Mouse (Mus musculus): ENCODE data around the gene Stub1.

Gene Stub1

DNA sequence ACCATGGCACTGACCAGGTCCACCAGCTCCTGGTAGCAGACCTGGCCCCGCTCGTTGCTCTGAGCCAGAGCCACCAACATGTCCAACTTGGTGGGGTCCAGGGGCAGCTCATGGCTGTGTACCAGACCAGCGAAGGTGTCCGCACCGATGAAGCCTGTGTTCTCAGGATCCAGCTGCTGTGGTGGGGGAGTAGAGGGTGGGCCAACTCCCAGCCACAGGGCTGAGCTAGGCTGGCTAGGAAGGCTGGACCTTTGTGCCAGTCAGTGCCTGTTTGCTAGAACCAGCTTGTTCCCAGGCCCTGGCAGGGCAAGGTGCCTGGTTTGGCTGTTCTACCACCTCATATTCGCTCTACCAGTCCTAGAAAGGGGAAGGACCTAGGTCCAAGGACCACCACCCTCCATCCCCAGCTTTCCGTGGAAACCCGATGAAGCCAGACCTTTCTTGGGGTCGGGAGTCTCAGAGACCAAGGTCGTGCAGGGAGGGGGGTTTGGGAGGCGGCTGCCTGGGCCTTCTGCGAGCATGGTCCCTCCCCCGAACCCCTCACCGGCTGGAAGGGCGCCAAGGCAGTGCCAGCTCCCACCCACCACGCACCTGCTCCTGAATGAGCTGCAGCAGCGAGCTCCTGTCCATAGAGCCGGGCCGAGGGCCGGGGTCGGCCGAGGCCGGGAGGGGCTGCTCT lies 3.3 kb upstream of the Stub1 start:
- peak; percentile 71 for DNase-seq

DNA sequence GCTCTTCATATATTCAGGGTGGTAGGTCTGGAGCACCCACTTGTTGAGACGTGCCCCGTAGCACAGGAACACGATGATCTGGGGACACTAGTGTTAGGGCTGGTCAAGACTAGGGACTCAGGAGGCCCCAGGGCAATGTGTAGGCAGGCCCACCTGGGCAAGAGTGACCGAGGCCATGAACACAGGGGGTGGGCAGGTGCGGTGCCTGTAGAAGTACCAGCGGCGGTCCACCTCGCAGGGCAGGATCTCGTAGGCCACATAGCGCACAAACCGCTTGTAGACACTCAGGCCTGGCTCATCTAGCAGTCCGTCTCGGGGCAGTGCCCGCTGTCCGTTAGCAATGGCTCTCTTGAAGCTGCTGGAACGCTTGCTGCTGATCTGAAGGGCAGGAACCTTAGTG lies 2.6 kb upstream of the Stub1 start:
- peak; percentile 67 for DNase-seq

DNA sequence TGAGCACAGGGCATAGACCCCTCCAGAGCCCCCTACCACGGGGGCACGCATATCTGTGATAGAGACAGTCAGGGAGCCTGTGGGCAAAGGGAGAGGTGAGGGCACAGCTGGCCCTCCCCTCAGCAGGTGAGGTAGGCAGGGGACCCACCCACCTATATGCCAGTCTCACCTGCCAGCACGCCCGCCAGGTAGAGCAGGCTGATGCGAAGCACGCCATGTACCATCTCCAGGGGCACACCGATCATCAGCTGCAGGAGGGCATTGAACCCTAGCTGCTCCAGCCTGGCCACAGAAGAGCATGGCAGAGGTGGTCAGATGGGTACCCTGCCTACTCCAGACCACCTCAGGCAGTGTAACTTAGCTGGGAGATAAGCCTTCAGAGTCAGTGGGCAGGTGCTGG lies 2.1 kb upstream of the Stub1 start:
- DNase-seq, result no peak

DNA sequence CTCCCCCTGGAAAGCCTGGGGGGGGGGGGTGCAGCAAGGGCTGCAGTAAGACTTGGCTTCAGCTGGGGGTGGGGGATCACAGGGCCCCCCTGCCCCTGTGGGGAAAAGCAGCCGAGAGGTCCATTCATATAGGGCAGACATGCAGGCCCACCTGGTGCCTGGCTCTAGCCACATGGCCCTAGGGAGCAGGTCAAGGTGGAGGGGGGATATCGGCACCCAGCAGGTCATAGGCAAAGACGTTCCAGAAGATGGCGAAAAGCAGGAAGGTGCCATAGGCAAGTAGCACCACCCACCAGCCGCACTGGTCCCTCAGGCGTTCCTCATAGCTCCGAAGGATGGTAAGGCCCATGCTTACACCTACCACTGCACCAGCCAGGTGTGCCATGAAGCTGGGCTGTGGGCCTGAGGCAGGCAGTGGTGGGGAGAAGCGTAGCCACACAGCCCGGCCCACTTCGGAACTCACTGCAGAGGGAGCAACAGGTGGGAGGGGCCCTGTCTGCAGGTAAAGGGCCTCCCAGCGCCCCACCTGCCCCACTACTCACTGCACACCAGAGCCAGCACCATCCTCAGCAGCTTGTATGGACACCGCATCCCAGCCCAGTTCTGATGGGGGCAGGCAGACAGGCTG lies 1.5 kb upstream of the Stub1 start:
- DNase-seq, result peak; percentile 78

GRCm38 (mm10) chr17:25833961-25834594 lies 874 bp upstream of the Stub1 start:
- DNase-seq, result peak; percentile 76

DNA sequence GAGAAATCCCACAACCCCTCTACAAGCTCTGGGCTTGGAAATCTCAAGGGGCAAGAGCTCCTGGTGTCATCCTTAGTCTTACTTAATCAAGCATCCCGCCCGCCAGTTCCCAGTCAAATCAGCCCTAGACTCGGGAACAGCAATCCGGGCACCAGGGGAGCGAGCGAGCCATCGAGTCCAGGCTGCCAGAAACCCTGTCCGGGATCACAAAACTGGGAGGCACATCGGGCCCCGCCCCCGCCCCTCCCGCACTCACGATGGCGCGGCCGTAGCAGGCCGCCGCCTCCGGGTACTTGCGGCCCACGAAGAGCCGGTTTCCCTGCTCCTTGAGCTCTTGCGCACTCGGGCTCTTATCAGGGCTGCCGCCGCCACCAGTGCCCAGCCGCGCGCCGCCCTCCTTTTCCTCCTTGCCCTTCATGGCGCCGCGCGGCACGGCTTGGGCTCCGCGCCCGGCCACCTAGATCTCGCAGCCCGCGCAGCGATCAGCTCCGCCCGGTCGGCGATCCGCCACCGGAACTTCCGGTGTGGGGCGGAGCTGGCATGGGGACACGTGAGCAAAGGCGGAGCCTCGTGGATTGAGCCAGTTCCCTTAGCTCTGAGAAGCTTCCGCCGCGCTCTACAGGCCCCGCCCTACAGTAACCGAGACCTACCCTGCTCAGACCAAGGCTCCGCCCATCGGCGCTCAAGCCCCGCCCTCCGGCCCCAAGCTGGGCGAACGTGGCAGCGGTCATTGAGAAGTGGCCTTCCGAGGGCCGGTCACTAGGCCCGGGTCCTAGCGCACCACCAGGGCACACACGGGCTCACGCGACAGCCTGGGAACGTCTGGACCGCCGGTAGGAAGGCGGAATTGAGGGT lies 541 bp downstream of the Stub1 start:
- peak; percentile 99 for DNase-seq

DNA sequence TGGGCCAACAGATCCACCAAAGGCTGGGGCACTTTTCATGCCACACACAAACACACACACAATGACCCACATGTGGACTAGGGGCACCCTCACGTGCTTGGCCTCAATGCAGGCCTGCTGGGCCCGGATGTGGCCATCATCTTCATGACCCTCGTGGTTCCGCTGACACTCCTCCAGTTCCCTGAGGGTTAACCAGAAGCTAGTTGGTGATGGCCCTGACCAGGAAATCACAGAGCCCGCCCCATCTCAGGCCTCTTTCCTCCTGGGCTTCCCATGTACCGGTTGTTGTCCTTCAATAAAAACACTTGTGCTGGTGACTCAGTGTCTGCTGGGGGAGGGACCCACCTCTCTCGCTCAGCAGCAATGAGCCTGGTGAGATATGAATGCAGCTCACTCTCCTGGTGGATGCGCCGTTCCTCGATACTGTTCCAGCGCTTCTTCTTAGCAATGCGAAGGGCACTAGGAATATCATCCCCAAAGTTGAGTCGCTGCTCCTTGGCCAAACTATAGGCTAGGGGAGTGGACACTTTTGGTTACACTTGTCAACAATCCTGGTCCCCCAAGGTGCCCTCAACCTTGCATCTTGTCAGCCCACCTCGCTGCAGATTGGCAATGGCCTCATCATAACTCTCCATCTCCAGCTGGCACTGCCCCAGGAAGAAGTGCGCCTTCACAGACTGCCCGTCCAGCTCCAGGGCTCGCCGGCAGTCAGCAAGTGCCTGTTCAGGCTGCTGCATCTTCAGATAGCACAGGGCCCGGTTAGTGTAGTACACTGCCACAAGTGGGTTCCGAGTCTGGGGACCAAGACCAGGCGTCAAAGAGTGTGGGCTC lies 1.5 kb downstream of the Stub1 start:
- peak; percentile 81 for DNase-seq

- DNase-seq, result no peak
These were observed 2.3 kb downstream of the Stub1 start for GRCm38 (mm10) chr17:25830806-25831431.

GRCm38 (mm10) chr17:25830200-25830753 lies 2.9 kb downstream of the Stub1 start:
- peak; percentile 64 for DNase-seq

DNA sequence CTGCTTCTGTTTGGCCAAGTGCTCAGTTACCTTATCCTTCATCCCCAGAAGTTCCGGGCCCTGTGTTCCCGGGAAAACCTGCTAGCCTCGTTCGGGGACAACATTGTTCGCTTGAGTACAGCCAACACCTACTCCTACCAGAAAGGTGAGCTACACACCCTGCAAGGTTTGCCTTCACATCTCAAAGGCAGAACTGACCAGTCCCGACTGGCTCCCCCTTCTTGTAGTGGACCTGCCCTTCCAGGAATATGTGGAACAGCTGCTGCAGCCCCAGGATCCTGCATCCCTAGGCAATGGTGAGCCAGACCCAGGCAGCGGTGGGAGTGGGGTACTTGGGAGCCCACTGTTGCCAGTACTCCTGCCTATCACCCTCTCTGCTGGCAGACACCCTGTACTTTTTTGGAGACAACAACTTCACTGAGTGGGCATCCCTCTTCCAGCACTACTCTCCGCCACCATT lies 3.6 kb downstream of the Stub1 start:
- DNase-seq, result peak; percentile 63

DNA sequence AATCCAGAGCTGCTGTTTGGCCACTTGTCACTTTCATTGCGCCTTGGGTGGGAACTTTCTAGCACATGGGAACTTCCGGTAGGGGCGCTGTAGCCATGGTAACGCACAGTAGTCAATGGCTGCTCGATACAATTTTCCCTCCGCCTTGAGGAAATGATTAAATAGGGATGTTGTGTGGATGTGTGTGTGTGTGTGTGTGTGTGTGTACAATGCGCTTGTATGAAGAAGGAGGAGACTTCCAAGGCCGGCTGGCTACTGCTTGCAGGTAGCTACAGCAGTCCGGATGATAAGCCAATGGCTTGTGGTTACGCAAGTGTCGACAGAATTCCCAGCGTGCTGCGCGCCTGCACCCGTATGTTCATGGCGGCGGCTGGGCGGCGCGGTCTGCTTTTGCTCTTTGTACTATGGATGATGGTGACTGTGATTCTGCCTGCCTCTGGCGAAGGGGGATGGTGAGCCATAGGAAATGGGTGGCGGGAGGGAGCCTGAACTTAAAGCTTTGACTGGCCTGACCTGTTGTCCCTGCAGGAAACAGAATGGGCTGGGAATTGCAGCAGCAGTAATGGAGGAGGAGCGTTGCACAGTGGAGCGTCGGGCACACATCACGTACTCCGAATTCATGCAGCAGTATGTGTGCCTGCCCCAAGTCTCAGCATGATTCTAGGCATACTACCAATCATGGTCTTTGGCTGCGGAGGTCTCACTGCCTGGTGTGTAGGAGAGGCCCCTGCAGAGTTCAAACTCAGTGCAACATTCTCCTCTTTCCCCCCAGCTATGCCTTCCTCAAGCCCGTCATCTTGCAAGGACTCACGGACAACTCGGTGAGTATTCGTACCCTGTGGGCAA lies 4.3 kb downstream of the Stub1 start, which contains the start of gene Jmjd8:
Gene Jmjd8, plus strand, starts transcription at position 156 of the 846 bp plus-strand sequence.
- DNase-seq, result peak; percentile 83

DNA sequence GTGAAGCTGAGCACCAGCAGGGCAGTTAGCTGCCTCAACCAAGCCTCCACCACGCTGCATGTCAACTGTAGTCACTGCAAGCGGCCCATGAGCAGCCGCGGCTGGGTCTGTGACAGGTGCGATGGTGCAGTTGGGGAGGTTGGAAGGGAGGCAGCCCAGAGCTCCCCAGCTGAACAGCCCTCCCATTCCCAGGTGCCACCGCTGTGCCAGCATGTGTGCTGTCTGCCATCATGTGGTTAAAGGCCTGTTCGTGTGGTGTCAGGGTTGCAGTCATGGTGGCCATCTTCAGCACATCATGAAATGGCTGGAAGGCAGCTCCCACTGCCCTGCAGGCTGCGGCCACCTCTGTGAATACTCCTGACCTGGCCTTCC lies 5.0 kb downstream of the Stub1 start:
- DNase-seq, result peak; percentile 72

GRCm38 (mm10) chr17:25827546-25828222 lies 5.5 kb downstream of the Stub1 start:
- peak; percentile 68 for DNase-seq

GRCm38 (mm10) chr17:25827011-25827410 lies 6.2 kb downstream of the Stub1 start:
- no peak for DNase-seq

DNA sequence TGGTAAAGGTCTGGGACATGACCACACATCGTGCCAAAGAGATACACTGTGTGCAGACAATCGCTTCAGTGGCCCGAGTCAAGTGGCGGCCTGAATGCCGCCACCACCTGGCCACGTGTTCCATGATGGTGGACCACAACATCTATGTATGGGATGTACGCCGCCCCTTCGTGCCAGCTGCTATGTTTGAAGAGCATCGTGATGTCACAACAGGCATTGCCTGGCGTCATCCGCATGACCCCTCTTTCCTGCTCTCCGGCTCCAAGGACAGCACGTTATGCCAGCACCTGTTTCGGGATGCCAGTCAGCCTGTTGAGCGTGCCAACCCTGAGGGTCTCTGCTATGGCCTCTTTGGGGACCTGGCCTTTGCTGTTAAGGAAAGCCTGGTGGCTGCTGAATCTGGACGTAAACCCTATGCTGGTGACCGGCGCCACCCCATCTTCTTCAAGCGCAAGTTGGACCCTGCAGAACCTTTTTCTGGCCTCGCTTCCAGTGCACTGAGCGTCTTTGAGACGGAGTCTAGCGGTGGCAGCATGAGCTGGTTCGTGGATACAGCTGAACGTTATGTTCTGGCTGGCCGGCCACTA lies 7.1 kb downstream of the Stub1 start:
- no peak for DNase-seq

GRCm38 (mm10) chr17:25825311-25825710 lies 7.9 kb downstream of the Stub1 start:
- no peak for DNase-seq

GRCm38 (mm10) chr17:25824362-25825142 lies 8.7 kb downstream of the Stub1 start:
- no peak for DNase-seq

- peak; percentile 84 for DNase-seq
These were observed 9.8 kb downstream of the Stub1 start, which contains the start of gene Wdr24 for GRCm38 (mm10) chr17:25823452-25823851. Gene Wdr24, plus strand, starts transcription at chr17:25823627.

Measured in cerebellum, adult 9-11 months (tissue).